Mouse (Mus musculus): ENCODE results near the gene Map4k1. TPM values are rescaled to one million over a fixed set of nuclear protein-coding genes. Genes with fewer than 3 reads are reported as not detected.

Map4k1 gene
- 90.6 TPM for polyA plus RNA-seq (2017; shearing (Covaris generic))

DNA sequence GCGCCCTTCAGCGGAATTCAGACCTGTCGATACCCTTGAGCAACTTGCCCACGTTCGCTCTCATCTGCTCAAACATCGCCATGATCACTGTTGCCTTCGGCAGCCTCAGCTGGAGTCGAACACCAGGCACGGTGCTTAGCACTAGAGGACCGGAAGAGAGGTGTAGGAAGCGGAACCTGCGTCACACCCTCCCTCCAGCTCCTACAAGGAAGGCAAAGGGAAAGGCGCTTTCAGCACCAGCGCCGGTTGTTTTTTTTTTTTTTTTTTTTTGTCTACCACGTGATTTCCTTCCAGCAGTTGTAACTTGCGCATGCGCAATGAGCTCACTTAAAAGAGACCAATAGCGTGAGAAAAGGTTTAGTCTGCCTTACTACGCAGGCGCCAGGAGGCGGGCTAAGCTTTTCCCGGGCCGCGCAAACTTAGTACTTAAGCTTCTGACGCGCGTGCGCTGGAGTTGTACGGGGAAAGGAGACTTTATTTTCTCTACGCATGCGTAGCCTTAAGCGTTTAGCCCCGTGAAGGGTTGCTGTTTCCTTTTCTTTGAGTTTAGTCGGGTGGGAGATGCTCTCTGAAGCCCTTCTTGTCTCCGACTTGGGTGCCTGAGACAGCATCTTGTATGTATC, at the start of gene Map4k1, which contains the start of gene Eif3k:
Map4k1 (plus strand) TSS at position 400 of the 623 bp plus-strand sequence.
Eif3k (minus strand) TSS at position 214 of the 623 bp plus-strand sequence.

DNA sequence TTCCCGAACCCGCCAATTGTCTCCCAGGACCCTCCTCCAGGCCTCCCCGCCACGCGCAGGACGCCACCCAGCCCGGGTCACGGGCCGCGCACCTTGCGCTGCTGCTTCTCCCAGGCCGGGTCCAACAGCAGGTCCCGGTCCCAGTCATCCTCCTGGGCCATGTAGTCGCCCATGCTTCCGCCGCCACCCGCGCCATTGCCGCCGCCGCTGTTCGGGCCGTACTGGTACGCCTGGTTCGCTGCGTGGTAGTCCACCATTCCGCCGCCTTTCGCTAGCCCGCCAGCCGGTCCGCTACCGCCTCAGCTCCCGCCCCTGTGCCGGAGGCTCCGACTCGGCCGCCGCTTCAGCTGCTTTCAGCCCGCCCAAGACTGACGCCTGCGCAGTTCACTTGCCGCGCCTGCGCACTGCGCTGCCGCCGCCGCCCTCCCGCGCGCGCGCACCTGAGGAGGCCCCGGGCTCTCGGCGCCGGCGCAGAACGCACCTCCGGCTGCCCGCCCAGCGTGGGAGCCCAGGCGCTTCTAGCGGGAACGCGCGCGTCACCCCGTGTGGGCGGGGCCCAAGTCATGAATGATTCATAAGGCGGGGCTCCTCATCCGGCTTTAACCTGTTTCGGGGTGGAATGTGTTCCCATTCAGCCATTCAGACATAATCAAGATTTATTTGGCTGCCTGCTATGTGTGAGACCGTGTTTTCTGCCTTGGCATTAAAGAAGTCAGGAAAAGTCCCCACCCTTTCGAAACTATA, 19.8 kb upstream of the Map4k1 start, which contains the start of gene Actn4:
Actn4 (minus strand) TSS at position 414 of the 744 bp plus-strand sequence.

Other genes starting within 250 kb of the Map4k1 start
- gene Mrps12, start 240.2 kb upstream of the Map4k1 start, polyA plus RNA-seq (2017; shearing (Covaris generic)), result 101 TPM
- 23.2 TPM for gene Sars2, start 240.1 kb upstream of the Map4k1 start, polyA plus RNA-seq (2017; shearing (Covaris generic))
- not detected for gene Ccer2, start 225.9 kb upstream of the Map4k1 start, polyA plus RNA-seq (2017; shearing (Covaris generic))
- 88.8 TPM for gene Sirt2, start 215.3 kb upstream of the Map4k1 start, polyA plus RNA-seq (2017; shearing (Covaris generic))
- gene Nfkbib, start 214.5 kb upstream of the Map4k1 start, polyA plus RNA-seq (2017; shearing (Covaris generic)), result 131 TPM
- gene Rinl, start 193.1 kb upstream of the Map4k1 start, polyA plus RNA-seq (2017; shearing (Covaris generic)), result 254 TPM
- gene Hnrnpl, start 173.5 kb upstream of the Map4k1 start, polyA plus RNA-seq (2017; shearing (Covaris generic)), result 106 TPM
- 216 TPM for gene Ech1, start 156.8 kb upstream of the Map4k1 start, polyA plus RNA-seq (2017; shearing (Covaris generic))
- 26.3 TPM for gene Lgals4, start 148.2 kb upstream of the Map4k1 start, polyA plus RNA-seq (2017; shearing (Covaris generic))
- 2.8 TPM for gene Lgals7, start 118.2 kb upstream of the Map4k1 start, polyA plus RNA-seq (2017; shearing (Covaris generic))
- gene Capn12, start 100.6 kb upstream of the Map4k1 start, polyA plus RNA-seq (2017; shearing (Covaris generic)), result 0.25 TPM
- 203 TPM for gene Actn4, start 19.7 kb upstream of the Map4k1 start, polyA plus RNA-seq (2017; shearing (Covaris generic))
- gene Eif3k, start 186 bp upstream of the Map4k1 start, polyA plus RNA-seq (2017; shearing (Covaris generic)), result 453 TPM
- 0.06 TPM for gene Ryr1, start 143.1 kb downstream of the Map4k1 start, polyA plus RNA-seq (2017; shearing (Covaris generic))
- 0.73 TPM for gene Rasgrp4, start 152.8 kb downstream of the Map4k1 start, polyA plus RNA-seq (2017; shearing (Covaris generic))
- gene Fam98c, start 174.2 kb downstream of the Map4k1 start, polyA plus RNA-seq (2017; shearing (Covaris generic)), result 8.6 TPM
- gene Ggn, start 188.2 kb downstream of the Map4k1 start, polyA plus RNA-seq (2017; shearing (Covaris generic)), result 0.25 TPM
- gene Spred3, start 188.4 kb downstream of the Map4k1 start, polyA plus RNA-seq (2017; shearing (Covaris generic)), result 0.19 TPM
- gene Psmd8, start 198.7 kb downstream of the Map4k1 start, polyA plus RNA-seq (2017; shearing (Covaris generic)), result 239 TPM
- gene Catsperg1, start 232.0 kb downstream of the Map4k1 start, polyA plus RNA-seq (2017; shearing (Covaris generic)), result 1.0 TPM